Mouse (Mus musculus): ENCODE data around the gene Zwilch. TPM values are rescaled to one million over a fixed set of nuclear protein-coding genes. Genes with fewer than 3 reads are reported as not detected.
"Not testable (repeated sequence)": the region's sequence is repeated elsewhere in the genome, so short reads cannot be mapped to it uniquely, and the experiment has no call there.

The Zwilch gene
- 1 to 10 TPM; 2.7 to 4.0 TPM for total RNA-seq (2021)
- long read RNA-seq, experiment 1, partial matches to known transcripts: 1 of 5 reads
- long read RNA-seq, experiment 1, other reads (novel, unspliced or antisense): 2 of 5 reads
- long read RNA-seq, experiment 2: 0 reads

- DNase-seq: peak; percentile 83
Measured at GRCm38 (mm10) chr9:64172816-64173665, at the start of gene Zwilch, which contains the start of gene Rpl4. TSS of gene Zwilch (minus strand) at chr9:64173104. TSS of gene Rpl4 (plus strand) at chr9:64173375.

- no peak for DNase-seq
Measured at GRCm38 (mm10) chr9:64222098-64222497, 49.2 kb upstream of the Zwilch start.

- DNase-seq: no peak
Measured at GRCm38 (mm10) chr9:64221480-64221879, 48.6 kb upstream of the Zwilch start.

GRCm38 (mm10) chr9:64220603-64221002, 47.7 kb upstream of the Zwilch start:
- DNase-seq: no peak

- DNase-seq: no peak
Measured at GRCm38 (mm10) chr9:64219772-64220420, 47.0 kb upstream of the Zwilch start.

- DNase-seq: no peak
Measured at GRCm38 (mm10) chr9:64219305-64219704, 46.4 kb upstream of the Zwilch start.

- DNase-seq: no peak
Measured at GRCm38 (mm10) chr9:64217887-64218286, 45.0 kb upstream of the Zwilch start.

GRCm38 (mm10) chr9:64216641-64217040, 43.7 kb upstream of the Zwilch start:
- no peak for DNase-seq

GRCm38 (mm10) chr9:64216090-64216489, 43.2 kb upstream of the Zwilch start:
- no peak for DNase-seq

GRCm38 (mm10) chr9:64214452-64214851, 41.5 kb upstream of the Zwilch start:
- no peak for DNase-seq

GRCm38 (mm10) chr9:64207509-64208084, 34.7 kb upstream of the Zwilch start:
- no peak for DNase-seq

- no peak for DNase-seq
Measured at GRCm38 (mm10) chr9:64202866-64203265, 30.0 kb upstream of the Zwilch start.

GRCm38 (mm10) chr9:64202331-64202730, 29.4 kb upstream of the Zwilch start:
- DNase-seq: no peak

- DNase-seq: no peak
Measured at GRCm38 (mm10) chr9:64199897-64200296, 27.0 kb upstream of the Zwilch start.

GRCm38 (mm10) chr9:64198763-64199418, 26.0 kb upstream of the Zwilch start:
- DNase-seq: not testable (repeated sequence)

- no peak for DNase-seq
Measured at GRCm38 (mm10) chr9:64198068-64198762, 25.3 kb upstream of the Zwilch start.

GRCm38 (mm10) chr9:64197524-64197923, 24.6 kb upstream of the Zwilch start:
- DNase-seq: no peak

GRCm38 (mm10) chr9:64195554-64195953, 22.6 kb upstream of the Zwilch start:
- no peak for DNase-seq

GRCm38 (mm10) chr9:64193879-64194278, 21.0 kb upstream of the Zwilch start:
- peak; percentile 28 to 31 for DNase-seq

- DNase-seq: no peak
Measured at GRCm38 (mm10) chr9:64184166-64184840, 11.4 kb upstream of the Zwilch start.

GRCm38 (mm10) chr9:64183295-64183694, 10.4 kb upstream of the Zwilch start:
- not testable (repeated sequence) for DNase-seq

Measured in adrenal gland, postnatal 36 days (tissue).